Mouse (Mus musculus): ENCODE results near the gene Cdk5r2.
A peak's percentile ranks its signal among the peaks of the same experiment; 100 is the strongest.
"Not testable (repeated sequence)": the region's sequence is repeated elsewhere in the genome, so short reads cannot be mapped to it uniquely, and the experiment has no call there.

Gene Cdk5r2

DNA sequence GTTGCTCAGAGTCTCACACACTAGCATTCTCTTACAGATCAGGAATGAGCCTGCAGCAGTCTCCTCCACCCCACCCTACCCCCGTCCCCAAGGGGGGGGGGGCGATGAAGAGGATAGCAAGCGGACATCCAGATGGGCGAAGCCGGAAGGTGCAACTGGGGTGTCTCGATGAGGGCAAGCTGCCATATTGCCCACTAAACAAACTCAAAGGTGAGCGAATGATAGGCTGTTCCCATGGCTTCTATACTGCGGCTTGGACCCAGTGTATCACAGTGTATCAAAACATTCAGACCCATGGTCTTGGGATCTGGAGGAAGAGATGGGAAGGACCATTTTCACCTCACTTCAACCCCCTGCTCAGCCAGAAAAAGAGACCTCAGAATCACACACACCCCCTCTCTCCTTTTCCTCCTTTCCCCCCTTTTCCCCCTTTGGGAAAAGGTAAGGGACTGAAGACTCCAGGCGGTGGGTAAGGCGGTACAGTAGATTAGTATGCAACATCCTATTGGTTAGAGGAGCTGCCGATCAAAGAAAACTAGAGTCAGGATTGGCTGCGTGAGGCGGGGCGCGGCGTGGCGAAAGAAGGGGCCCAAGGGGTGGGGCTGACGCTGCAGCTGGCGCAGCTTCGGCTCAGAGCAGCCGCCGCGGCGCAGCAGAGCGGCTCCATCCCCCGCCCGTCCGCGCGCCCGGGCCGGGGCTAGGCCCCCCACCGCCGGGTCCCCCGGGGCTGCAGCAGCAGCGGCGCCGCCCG, at the start of gene Cdk5r2:
Cdk5r2 (plus strand) TSS at position 629 of the 751 bp plus-strand sequence.
- peak; percentile 59 to 72 for DNase-seq (ENCODE audit: low spot score in 2 of 2)

DNA sequence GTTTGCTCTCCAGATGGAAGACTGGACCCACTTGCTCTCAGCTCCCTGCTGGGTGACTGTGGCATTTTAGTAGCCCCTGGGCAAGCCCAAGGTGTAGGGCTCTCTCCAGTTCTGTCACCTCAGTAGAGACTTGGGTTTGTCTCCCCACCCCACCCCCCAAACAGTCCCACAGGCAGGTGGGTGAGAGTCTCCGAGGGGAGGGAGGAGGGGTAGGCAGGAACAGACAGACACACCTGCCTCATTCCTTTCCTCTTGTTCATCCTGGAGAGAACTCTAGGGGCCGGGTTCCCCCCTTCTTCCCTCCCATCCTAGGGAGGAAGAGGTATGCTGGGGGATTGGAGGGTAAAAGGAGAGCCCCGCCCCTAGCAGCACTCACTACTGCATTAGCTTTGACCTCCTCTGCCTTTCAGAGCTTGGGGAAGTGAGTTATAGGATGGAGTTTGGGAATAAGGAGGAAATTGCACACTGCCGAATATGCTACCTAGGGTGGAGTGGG, 49.3 kb upstream of the Cdk5r2 start:
- no peak for DNase-seq (ENCODE audit: low spot score in 2 of 2)

DNA sequence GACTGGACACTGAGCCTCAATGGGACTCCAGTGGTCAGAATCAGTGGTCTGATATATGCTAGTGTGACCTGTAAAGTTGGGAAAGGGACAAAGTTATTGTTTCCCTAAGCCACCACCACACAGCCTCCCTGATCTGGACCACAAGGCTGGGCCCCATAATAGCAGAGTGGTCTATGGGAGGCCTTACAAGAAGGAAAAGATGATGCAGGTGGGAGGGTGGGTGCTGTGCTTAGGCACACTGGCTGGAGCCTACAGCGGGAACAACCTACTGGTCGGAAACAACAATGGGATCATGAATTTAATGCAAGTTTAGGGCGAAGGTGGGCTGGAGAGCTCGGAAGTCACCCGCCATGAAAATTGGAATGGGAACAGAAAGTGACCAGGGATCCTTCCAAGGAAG, 48.9 kb upstream of the Cdk5r2 start:
- no peak for DNase-seq (ENCODE audit: low spot score in 2 of 2)

DNA sequence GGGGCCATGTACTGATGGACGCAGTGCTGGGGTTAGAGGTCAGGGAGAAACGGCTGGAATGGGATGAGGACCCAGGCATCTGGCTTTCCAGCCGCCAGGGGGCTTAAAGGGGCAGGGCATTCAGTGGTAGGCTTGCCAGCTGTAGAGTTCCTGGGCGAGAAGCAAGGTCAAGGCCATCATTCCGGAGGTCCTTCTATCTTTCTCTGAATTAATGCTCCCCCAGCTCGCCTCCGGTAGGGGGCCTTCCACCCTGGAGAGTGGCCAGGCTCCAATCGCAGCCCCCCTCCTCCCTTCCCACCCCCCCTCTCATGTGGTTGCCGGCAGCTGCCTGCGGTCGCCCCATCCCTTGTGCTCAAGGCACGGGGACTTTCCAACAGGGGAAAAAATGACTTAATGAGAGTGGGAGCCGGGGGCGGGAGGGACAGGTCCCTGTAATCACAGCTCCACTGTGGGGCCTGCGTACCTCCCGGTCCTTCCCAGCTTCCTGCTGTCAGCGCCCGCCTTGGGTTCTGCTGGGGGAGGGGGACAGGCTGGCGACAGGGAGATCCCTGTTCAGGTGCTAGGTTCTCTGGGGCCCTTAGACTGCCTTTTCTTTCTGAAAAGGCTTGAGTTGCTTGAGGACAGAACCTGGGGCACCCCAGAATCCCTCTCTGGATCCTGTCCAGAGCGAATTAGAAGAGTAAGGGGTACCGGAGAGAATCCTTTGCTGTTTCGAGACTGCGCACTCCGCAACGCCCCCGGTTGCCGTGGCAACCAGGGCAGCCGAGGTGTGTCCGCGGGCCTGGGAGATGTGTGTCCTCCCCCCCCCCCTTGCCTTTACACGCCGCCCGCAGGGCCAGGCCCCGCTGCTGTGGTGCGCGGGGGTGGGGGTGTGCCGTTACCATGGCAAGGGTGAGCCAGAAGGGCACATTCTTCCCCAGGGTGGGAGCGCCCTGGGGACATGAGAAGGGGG, 48.1 kb upstream of the Cdk5r2 start:
- peak; percentile 70 to 72 for DNase-seq (ENCODE audit: low spot score in 2 of 2)

DNA sequence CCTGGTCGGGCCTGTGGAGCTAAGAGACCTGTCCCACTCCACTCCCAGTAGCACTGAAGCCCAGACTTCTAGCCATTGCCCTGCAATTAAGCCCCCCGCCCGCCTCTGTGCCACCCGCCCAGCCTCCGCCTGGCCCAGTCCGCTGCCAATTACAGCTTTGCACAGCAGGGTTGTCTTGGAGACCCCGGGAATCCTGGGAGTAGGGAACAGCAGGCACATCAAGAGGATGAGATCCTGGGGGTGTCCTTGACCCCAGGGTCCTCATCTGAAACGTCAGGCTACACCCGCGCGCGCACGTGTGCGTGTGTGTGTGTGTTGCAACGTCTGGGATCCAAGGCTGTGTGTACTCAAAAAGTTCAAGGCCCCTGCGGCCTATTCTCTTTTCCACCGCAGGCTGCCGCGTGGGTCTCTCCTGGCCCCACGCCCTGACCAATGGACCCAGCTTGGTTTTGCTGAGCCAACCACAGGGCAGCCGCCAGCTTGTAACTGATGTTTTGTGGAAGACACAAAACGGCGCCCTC, 47.1 kb upstream of the Cdk5r2 start:
- no peak for DNase-seq (ENCODE audit: low spot score in 2 of 2)

DNA sequence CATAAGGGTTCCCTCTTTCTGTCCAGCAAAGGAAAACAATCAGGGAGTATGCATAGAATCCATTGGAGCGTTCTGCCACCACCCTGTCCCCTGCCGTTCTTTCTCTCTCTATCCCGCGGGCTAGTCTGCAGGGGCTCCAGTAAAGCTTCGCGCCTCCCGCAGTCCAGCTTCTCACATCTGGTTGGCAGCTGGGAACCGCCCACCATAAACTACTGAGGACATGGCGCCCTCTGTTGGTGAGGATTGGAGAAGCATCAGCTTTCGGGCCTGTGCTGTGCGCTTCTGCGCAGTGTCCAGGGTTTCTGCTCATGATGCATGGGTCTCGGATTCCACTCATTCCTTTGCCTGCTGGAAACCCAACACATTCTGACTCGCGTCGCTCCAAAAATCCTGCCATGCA, 46.7 kb upstream of the Cdk5r2 start:
- DNase-seq (ENCODE audit: low spot score in 2 of 2): peak; percentile 85 to 88

DNA sequence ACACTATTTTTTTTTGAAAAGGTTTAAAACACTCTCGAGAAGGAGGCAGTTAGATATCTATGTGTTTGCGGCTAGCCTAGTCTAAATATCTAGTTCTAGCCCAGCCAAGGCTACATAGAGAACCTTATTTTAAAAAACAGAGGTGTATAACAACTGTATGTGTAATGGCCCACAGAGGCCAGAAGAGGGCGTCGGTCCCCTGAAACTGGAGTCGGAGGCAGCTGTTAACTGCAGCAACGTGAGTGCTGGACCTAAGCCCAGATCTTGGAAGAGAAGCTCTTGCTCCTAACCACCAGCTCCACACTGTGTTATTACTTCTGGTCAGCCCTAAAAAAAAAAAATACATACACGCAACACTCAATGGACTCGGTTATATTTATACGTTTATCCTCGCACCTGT, 45.7 kb upstream of the Cdk5r2 start:
- DNase-seq (ENCODE audit: low spot score in 2 of 2): no peak

DNA sequence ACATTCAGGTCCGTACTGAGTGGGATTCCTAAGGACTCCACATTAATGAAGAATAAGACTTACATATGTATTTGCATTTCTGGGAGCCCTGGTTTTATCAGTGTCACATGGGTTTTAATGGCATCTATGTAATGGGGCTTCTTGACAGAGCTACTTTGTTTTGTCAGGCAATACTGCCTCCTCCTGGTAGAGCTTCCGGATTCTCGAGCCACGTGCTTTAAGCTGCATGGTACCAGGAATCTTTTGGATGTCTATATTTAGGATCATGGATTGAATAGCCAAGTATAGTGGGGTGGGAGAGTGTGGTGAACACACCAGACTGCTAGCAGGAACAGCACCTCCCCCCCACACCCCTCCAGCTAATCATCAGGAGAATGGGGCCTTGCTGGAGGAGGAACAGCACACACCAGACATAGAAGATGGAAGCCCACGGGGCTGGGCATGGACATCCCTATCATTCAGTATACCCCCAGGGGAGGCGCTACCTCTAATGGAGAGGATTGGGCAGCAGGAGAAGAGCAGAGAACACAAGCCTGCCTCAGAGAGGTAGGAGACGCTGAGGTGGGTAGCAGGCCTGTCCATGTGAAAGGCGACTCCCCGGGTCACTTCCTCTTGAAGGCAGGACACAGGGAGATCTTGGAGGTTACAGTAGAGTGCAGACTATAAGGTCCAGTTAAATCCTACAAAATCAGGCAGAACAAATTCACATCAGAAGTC, 39.6 kb upstream of the Cdk5r2 start:
- no peak for DNase-seq (ENCODE audit: low spot score in 2 of 2)

DNA sequence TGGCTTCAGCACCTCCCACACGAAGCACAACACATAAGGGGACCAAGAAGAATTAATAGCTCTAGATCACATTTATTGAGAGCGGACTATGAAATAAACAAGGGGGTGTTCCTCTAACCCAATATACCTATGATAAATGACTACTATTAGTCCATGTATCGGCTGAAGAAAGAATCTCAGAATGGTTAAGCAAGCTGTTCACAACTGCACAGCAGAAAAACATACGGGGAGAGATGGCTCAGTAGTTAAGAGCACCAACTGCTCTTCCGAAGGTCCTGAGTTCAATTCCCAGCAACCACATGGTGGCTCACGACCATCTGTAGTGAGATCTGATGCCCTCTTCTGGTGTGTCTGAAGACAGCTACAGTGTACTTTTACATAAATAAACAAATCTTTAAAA, 38.8 kb upstream of the Cdk5r2 start:
- DNase-seq (ENCODE audit: low spot score in 2 of 2): not testable (repeated sequence)

DNA sequence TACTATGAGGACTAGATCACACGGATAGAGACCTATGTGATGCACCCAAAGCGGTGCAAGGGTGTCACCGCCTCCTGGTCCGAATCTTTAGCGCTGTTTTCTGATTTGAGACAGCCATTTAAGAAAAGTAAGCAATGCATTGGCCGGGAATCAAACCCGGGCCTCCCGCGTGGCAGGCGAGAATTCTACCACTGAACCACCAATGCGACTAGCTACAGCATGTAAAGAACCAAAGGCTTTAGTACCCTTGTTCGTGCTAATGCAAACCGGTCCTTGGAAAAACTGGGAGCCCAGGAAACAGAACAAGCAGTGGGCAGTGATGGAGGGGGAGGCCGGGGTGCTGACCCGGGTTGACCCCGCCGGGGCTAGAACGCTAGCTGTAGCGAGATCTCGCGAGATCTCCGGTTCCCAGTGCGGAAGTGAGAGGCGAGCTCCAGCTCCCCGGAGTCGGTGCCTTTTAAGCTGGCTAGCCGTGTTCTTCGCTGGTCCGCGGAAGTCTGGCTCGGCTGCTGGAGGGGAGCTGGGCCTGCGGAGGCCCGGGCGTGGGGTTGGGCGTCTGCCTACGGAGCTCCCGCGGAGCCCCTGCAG, 38.0 kb upstream of the Cdk5r2 start:
- peak; percentile 84 to 89 for DNase-seq (ENCODE audit: low spot score in 2 of 2)

DNA sequence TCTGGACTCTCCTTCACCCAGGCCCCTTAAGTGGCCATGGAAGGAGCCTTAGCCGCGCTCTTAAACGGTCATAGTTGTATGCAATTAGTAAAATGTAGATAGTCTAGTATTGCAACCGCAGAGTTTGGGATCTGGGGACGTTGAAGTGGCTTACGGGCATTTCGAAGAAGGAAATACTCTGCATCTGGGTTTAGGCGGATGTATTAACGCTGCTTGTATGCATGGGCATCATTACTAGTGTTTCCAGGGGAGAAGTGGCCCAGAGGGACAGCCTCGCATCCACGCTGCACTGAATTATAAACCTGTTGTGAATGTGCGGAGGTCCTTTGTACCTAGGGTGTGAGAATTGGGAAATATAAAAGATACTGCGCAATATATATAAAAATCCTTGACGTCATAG, 37.5 kb upstream of the Cdk5r2 start:
- no peak for DNase-seq (ENCODE audit: low spot score in 2 of 2)

DNA sequence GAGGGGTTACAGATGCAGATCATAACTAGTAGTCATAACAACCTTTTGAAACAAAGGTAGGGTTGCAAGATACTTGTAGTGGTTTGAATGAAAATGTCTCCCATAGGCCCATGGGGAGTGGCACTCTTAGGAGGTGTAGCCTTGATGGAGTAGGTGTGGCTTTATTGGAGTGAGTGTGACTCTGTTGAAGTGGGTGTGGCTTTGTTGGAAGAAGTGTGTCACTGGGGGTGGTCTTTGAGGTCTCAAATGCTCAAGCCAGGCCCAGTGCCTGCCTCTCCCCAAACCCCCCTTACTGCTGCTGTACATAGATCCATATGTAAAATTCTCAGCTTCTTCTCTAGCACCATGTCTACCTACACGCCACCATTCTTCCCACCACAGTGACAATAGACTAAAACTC, 36.2 kb upstream of the Cdk5r2 start:
- no peak for DNase-seq (ENCODE audit: low spot score in 2 of 2)

DNA sequence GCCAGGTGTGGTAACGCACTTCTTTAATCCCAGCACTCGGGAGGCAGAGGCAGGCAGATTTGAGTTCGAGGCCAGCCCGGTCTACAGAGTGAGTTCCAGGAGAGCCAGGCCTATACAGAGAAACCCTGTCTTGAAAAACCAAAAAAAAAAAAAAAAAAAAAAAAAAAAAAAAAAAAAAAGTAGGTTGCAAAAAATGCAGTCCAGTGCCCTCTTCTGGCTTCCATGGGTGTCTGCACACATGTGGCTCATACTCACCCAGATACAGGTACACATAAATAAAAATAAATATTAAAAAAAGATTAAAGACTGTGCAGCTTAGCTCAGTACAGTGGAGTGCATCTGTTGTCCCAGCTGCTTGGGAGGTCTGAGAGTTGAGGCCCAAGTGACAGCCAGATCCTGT, 31.1 kb upstream of the Cdk5r2 start:
- not testable (repeated sequence) for DNase-seq (ENCODE audit: low spot score in 2 of 2)

DNA sequence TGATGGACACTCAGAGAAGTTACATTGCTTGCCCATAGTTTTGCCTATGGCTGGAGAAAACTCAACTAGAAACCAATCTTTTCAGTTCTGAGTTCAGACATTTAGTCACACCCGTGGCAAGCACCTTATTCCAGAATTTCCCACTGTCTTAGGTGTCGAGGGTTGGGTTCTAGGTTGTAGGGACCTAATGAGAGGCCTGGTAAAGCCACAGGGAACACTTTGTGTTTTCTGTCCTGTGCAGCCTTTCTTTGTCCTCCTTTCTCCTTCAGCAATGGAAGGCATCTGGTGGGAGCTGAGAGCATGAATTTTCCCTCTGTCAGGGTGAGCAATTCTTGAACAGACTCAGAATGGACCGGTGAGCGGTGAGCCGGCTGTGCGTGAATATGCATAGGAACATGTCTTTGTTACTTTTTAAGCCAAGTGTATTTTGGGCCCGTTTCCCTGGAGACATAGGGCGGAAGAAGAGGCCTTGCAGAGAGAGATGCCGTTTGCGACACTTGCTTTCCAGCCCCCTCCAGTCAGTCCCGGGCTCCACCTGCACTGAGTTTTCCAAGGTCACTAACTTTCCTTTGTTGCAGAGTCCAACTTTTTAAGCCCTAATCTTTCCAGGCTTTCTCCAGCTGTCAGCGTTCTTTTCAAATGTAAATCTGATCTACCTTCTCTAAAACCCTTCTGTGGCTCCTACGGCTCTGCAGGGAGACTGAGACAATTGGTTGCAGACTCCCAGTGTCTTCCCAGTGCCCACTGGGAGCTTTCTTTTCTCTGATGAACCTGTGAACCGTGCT, 30.0 kb upstream of the Cdk5r2 start:
- no peak for DNase-seq (ENCODE audit: low spot score in 2 of 2)

DNA sequence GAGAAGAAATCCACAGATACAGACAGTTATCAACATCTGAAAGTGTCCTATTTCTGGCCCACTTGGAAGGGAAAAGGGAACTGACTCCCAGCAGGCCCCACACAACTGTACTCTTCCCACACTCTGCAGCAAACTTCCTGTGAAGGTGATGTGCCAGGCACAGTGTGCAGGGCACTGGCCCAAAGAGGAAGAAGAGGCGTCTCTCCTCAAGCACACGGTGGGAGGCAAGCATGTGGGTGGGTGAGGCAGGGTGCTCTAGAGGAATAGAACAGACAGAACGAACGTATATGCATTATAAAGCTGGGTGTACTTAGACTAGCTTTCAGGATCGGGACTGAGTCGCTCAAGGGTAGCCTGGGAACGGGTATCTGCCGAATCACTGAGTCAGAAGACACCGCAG, 24.7 kb upstream of the Cdk5r2 start:
- DNase-seq (ENCODE audit: low spot score in 2 of 2): no peak

DNA sequence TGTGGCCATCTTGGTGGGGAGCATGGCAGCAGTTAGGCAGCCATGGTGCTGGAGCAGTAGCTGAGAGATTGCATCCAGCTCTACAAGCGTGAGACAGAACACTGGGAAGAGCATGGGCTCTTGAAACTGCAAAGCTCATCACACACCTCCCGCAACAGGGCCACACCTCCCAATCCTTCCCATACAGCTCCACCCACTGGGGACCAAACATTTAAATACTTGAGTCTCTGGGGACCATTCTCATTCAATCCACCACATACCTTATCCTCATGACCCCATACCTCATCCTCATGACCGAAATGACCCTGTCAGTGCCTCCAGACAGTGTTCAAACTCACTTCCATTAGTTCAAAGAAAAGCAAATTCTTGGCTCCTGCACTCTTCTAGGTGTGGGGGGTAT, 21.5 kb upstream of the Cdk5r2 start:
- DNase-seq (ENCODE audit: low spot score in 2 of 2): no peak

DNA sequence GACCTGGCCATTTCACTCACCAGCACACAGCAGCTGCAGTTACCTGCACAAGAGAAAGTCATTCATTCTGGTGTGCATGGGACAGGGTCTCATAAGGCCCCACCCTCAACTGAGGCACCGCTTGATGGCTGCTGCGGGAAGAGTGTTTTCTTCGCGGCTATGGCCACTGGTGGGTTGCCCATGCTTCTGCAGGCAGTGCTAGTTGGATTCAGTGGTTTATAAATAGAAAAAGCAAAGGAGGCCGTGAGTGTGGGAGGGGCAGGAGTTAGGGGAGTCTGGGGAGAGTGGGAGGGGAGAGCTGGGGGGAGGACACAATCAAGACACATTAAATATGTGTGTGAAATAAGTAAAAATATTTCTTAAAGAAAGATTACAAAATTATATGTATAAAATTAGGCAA, 11.6 kb upstream of the Cdk5r2 start:
- no peak for DNase-seq (ENCODE audit: low spot score in 2 of 2)

DNA sequence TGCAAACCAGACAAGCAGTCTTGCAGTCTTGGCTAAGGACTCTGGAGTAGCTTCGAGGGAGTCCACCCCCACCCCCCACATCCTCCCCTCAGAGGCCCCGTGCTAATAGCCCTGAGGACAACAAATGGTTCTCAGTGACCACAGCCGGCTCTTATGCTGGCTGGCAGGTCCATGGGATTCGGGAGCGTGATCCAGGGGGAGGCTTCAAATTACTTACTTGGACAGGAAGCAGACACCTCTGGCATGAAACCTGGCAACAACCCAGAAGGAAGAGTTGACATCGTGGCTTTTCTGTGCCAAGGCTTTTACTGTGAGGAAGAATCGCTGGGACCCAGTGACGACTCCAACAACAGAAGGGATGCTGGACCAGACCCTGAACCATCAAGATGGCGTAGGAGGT, 8.4 kb upstream of the Cdk5r2 start:
- DNase-seq (ENCODE audit: low spot score in 2 of 2): no peak

DNA sequence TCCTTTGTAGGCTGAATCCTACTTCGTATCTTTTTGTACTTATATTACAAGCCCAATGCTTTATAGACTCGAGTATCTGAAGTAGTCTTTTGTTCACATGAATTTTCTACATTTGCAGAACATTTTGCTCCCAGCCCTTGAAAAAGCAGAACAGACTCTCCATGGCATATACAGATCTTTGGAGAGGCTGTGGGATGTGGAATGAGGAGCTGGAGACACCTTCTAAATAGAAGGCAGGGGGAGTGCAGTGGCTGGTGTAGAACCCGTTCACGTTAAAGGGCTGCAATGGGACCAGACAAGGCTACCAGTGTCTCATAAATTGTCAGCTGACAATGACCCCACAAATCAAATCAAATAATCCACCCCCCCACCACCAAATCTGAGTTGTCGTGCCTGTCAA, 5.8 kb upstream of the Cdk5r2 start:
- no peak for DNase-seq (ENCODE audit: low spot score in 2 of 2)

DNA sequence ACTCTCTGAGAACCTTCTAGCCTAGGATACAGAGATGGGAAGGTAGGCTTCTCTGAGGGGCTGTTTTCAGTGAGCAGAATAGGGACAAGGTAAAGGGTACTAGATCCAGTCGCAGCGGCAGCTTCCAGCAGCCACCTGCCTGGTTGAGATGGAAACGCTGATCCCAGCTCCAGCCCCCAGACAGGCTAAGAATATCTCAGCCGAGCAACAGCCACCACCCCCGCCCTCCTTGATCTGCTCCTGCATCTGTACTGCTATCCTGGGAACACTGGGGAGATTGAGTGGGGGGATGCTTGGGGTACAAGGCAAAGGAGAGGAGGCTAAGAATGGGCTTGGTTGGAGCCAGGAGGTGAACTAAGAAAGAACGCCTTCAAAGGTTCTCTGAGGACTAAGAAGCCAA, 4.5 kb upstream of the Cdk5r2 start:
- no peak for DNase-seq (ENCODE audit: low spot score in 2 of 2)

All from natural killer cell, adult 2 months (primary cell).